Mouse (Mus musculus): ENCODE measurements around the gene Lrch3.

- TF ChIP-seq CTCF (IDR thresholded peaks at IDR 0.05; ENCODE audit: low read depth) = no peak
- TF ChIP-seq EP300 (IDR thresholded peaks at IDR 0.05; ENCODE audit: low read depth) = no peak; the same call in 1 of the 2 replicates
Measured at GRCm38 (mm10) chr16:32913937-32914881, at the start of gene Lrch3.

Measured in heart, postnatal 0 days (tissue).